Mouse (Mus musculus): ENCODE measurements around the gene Arl6.

DNA sequence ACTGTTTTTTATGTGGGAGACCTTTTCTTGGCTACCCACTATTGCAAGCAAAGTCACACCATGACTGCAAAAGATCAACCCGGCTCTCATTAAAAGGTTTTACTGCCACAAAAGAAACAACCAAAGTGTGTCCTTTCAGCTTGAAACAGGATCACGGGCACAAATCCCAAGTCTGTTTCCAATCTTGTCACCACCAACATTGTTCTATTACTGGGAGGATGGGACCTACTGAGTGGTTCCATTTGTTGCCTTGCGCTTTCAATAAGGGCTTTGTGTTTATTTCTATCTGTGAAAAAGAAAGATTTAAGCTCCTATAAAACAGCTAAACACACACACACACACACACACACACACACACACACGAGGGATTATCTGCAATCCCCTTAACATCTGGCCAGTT is 40.2 kb downstream of the Arl6 start:
- TF ChIP-seq CTCF (IDR thresholded peaks at IDR 0.05; ENCODE audit: low read depth) (no peak), EP300 (optimal IDR thresholded peaks at IDR 0.05) (no peak)
